Mouse (Mus musculus) heart, postnatal 0 days (tissue): ENCODE measurements at regions not wholly inside any gene's neighbourhood (a gene's known extent, or its start where the extent isn't known, plus 50 kb on each side); places are given as distances from the start of the nearest gene placed in this dataset.

Source experiments
- CTCF ChIP-seq: IDR thresholded peaks from 2 replicates; pipeline ENCODE4 v1.5.1; 2016; ENCODE audit warnings: antibody characterized with exemption, control low read depth, low read depth
- EP300 ChIP-seq: IDR thresholded peaks from 2 replicates; pipeline ENCODE4 v1.6.1; 2016; ENCODE audit warnings: antibody characterized with exemption, low read depth

- no peak for TF ChIP-seq CTCF
- TF ChIP-seq EP300, result no peak
Observed at GRCm38 (mm10) chr13:97697262-97697661, 63.2 kb downstream of the Gm10260 start.
